Mouse (Mus musculus) cerebellum, adult 9-10 months (tissue): ENCODE data around the gene Kpna7.

Experiments
- DNase-seq: peaks from one replicate; pipeline ENCODE4 v3.0.0; 2022

Kpna7 gene

DNA sequence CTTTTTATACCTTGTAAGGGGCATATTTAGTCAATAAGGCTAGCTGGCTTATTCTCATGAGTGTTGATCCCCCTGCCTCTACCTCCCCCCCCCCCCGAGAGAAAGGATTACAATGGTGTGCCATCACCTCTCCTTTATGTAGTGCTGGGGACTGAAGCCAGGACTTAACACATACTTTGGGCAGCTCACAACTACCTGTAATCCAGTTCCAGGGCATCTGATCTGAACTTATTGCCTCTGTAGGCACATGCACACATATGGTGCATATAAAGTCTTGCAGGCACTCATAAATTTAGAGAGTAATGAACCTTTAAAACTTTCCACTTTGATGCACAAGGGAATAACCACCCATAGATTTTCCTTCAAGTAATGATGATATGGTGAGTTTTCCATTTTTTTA lies 69.6 kb downstream of the Kpna7 start:
- DNase-seq: no peak

DNA sequence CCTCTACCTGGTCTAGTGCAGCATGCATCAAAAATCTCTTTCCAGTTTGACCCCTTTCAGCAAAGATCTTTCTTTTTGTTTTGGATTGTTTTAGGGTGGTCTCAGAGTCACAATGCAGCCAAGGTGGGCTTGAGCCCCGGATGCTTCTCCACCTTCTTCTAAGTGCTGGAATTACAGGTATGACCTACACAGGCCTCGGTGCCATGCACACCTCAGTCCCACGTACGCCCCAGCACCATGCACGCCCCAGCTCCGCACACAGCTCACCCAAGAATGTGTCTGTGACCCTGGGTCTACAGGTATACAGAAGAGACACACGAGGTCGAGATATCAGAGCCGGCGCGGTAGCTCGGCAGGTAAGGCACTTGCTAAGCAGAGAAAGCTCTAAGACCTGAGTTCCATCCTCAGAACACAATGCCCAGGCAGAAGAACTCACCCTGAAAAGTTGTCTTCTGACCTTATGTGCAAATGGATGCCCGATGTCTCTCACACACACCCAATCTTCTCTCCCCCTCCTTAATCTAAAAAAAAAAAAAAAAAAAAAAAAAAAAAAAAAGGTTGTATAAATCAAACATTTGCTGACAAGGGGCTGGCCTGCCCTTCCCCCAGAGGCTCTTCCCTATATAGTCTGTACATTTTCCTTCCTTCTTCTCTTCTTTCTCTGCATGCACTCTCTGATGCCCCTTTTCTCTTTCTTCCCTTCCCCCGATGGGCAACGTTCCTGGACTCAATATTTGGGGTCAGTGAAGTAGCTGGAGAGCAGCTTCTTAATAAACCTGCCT lies 74.8 kb downstream of the Kpna7 start:
- no peak for DNase-seq

DNA sequence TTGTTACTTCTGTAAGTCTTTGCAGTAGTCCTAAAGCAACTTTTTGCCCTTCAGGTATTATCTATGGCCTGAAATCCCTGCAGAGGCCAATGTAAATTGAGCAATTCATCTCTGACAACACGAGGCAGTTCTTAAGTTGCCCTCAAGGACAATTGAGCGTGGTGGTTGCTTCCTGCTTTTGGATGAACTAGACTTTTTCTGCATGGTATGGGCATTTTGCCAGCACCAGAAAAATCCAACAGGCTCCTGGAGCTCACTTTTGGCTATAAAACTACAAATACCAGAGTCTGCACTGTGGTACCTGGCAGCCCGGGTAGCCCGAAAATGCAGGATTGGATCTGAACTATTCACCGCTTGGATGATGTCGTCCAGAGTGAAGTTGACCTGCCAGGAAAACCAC lies 78.2 kb downstream of the Kpna7 start:
- DNase-seq: no peak

DNA sequence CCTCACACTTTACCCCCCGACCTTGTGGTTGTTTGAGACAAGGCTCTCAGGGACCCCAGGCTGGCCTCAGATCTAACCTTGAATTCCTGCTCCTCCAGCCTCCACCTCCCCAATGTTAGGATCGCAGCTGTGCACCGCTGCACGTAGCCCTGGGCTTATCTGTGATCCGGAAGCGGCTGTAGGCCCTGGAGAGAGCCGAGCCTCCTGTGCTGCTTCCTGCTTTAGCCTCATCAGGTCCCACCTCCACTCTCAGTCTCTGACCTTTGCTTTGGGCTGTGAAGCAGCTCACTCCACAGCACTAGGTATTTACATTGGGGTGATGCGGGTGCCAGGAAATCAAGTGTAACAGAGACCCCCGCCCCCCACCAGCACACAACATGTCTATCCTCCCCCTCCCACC lies 79.3 kb downstream of the Kpna7 start:
- no peak for DNase-seq

DNA sequence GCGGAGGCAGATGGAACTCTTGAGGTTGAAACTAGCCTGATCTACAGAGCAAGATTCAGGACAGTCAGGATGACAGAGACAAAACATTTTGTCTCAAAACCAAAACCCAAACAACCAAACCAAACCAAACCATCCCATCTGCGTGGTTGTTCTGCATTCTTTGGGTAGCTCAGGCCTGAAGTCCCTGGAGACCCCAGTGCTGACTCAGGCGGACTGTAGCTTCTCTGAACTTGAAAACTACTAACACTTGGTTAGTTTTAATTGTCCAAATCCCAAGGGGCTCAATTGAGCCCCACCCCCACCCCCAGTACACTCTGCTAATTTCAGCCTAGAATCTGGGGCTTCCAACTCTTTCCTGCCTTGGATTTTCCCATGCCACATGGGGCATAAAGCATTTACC lies 80.5 kb downstream of the Kpna7 start:
- no peak for DNase-seq

DNA sequence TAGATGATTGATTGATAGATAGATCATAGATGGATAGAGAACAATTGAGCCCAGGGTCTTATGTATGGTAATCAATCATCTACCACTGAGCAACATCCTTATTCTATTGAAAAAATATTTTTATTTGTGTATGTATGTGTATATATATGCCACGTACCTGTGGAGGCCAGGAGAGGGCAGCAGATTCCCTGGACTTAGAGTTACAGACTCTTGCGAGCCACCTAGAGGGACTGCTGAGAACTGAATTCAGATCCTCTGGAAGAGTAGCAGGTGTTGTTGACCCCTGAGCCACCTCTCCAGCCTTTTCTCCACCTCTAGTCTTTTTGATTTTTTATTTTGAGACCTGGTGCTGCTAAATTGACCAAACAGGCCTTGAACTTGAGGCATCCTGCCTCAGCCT lies 85.3 kb downstream of the Kpna7 start:
- no peak for DNase-seq

DNA sequence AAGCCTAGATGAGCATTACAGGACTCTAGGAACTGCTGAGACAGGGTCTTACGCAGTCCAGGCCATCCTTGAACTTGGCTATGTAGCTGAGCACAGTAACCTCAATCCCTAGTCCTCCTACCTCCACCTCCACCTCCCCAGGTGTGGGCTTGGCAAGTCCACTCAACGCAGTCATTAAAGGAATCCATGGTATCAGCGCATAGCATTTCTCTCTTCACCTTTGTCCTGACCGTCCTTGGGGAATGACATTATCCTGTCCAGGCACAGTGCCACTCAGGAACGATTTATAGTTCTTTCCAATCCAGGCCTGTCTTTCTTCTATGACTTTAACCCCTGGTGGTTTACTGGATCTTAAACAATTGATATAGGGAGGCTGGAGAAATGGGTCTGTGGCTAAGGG lies 93.3 kb downstream of the Kpna7 start:
- no peak for DNase-seq

DNA sequence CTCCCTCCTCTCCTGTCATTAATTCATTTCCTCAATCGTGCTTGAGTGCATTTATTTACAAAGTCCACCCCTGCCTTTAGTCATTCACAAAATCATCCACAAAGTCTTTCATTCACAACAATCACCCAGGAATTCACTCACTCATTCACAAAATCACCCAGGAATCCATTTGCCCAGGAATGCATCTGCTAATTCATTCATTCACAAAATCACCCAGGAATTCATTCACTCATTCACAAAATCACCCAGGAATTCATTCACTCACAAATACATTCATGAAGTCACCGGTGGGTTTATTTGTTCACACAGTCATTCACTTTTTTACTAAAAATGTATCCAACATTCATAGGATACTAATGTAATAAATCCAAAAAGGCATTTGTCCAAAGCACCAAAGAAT lies 93.8 kb downstream of the Kpna7 start:
- DNase-seq: no peak

DNA sequence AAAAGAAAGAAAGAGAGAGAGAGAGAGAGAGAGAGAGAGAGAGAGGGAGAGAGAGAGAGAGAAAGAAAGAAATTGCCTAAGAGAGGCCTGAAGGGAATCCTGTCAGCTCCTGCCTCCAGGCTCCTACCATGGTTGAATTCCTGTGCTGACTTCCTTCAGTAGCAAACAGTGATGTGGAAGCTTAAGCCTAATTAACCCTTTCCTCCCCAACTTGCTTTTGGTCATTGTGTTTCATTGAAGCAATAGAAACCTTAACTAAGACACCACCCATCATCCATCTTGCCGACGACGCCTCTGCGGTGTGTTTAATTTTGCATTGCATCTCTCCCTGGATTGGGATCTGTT lies 94.8 kb downstream of the Kpna7 start:
- DNase-seq: no peak

DNA sequence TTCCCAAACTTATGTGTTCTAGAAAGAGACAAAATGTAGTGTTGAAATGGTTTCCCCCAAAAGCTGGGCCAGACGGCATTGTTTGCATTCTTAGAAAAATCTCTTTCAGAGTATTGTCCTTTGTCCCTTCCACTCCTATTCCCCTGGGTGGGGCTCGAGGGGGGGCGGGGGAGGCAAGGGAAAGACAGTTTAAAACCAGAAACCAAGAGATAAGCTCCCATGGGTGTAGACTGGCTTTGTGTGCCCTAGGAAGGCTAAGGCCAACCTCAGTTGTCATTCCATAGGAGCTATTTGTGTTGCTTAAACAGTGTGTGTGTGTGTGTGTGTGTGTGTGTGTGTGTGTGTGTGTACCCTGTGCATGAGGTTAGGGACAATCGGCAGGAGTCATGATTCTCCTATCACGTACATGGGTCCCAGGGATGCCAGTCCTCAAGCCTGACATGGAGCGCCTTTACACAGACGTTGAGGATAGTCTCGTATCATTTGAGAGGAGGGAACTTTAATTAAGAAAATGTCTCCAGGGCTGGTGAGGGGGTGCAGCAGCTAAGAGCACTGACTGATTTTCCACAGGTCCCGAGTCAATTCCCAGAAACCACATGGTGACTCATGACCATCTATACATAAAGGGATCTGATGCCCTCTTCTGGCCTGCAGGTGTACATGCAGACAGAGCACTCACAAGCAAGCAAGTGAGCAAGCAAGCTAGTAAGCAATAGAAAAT lies 95.3 kb downstream of the Kpna7 start:
- DNase-seq: peak; percentile 65

DNA sequence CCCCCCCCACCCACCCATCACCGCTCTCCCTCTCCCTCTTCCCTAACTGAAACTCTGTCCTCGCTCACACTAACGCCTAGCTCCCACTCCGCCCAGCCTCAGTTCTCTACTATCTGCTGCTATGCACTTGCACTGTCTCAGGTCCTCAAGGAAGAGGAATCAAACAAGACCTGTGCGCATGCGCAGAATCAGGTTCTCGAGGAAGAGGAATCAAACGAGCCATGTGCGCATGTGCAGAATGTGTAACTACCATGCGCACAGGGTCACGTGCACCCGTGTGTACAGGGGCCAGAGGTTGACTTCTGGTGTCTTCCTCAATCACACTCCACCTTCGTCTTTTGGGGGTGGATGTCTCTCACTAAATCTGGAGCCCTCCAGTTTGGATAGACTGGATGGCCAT lies 96.3 kb downstream of the Kpna7 start:
- no peak for DNase-seq

DNA sequence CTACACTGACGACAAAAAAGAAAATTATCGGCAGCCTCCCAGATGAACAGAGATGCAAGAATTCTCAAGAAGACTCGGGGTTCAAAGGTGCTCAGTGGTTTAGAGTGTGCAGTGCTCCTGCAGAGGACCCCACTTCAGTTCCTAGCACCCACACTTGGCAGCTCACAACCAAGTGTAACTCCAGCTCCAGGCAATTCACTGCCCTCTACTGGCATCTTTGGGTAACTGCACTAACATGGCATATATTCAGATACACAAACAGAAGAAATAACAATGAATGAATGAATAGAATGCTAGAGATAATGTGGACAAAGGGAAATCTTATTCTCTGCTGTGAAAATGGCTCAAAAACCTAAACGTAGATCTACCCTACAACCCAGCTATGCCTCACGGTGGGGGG lies 99.0 kb downstream of the Kpna7 start:
- no peak for DNase-seq

DNA sequence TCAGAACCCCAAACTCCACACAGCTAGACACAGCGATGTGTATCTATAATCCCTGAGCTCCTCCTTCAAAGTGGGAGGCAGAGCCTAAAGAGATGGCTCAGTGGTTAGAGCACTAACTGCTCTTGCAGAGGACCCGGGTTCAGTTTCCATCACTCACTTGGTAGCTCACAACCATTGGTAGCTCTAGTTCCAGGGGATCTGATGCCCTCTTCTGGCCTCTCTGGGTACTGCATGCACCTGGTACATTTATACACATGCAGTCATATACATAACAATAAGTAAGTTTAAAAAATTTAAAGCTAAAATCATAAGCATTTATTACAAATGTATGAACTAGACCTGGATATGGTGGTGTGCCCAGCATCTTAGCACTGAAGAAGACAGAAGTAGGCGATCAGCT lies 100.6 kb downstream of the Kpna7 start:
- no peak for DNase-seq

DNA sequence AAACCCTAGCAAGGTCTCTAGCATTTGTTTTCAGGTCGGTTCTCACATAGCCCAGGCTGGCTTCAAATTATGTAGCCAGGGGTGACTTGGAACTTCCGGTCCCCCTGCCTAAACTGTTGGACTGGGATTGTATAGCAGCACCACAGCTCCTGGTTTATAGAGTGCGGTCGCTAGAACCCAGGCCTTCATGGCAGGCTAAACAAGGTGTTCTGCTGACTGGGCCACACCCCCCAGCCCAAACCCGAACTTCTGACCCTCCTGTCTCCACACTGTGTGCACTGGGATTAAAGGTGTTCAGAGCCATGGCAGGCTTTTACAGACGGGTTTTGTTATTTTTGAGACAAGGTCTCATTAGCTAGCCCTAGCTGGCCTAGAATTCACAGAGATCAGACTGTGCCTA lies 104.7 kb downstream of the Kpna7 start:
- DNase-seq: no peak

DNA sequence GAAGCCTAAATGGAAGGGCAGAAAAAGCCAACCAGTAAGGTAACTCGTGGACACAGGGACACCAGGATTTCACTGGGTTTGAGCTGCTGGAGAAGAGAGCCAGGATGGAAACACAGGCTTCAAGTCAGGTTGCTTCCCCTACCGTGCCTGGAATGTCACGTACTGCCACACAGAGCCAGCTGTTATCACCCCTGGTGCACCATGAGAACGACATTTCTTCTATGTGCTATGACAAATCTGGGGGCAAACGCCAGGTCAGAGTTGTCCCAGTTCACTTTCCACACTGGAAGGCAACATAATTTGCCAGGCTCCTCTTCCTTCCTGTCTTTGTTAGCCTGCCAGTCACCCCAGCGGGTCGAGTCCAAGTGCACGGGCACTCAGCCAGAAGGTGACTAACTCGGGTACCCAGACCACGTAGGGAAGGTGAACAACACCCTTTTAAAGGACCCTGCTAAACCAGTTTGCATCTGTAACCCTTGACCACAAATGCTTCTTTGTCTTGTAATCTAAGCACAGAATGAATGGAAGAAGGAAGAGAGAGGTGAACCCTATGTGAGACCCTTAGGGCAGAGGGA lies 105.2 kb downstream of the Kpna7 start:
- DNase-seq: no peak

DNA sequence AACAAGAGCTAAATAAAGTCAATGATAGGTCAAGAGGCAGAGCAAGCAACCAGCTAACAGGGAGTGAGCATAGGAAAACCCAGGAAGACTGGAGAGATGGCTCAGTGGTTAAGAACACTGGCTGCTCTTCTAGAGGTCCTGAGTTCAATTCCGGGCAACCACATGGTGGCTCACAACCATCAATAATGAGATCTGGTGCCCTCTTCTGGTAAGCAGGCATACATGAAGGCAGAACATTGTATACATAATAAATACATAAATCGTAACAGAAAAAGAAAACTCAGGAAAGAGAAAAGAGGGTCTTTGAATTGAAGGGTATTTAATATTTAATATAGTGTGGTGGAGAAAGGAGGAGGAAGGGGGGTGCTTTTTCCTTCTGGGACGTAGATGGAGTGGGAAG lies 112.6 kb downstream of the Kpna7 start:
- no peak for DNase-seq

DNA sequence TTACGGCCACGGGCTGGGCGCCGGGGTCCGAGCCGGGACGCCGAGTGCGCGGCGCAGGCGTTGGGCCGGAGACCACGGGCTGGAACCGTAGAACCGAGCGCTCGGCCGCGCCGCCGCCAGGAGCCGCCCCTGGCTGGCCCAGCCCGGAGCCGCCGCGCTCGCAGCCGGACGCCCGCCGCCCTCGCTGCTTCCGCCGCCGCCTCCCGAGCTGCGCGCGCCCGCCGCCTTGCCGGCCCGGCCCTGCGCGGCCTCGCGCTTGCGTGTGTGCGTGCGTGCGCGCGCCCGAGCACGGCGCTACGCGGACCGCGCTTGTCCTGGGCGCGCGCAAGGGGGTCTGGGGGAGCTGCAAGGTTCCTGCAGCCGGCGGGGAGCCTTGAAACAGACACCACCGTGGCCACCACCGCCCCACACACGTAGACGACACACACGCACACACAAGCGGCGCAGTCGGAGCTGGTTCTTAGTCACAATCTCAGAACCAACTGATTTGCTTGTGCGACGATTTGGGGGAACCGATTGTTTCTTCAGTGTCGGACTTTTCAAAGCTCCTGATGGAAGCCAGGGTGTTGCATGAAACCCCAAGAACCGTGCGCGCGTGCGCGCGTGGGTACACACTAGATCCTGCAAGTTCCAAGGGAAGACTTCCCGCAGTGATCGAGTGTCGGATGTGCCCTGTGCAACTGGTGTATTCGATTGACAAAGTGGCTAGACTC lies 118.0 kb downstream of the Kpna7 start, which contains the start of gene Smurf1:
TSS of gene Smurf1 (minus strand) at position 209 of the 713 bp plus-strand sequence.
- DNase-seq: peak; percentile 79

DNA sequence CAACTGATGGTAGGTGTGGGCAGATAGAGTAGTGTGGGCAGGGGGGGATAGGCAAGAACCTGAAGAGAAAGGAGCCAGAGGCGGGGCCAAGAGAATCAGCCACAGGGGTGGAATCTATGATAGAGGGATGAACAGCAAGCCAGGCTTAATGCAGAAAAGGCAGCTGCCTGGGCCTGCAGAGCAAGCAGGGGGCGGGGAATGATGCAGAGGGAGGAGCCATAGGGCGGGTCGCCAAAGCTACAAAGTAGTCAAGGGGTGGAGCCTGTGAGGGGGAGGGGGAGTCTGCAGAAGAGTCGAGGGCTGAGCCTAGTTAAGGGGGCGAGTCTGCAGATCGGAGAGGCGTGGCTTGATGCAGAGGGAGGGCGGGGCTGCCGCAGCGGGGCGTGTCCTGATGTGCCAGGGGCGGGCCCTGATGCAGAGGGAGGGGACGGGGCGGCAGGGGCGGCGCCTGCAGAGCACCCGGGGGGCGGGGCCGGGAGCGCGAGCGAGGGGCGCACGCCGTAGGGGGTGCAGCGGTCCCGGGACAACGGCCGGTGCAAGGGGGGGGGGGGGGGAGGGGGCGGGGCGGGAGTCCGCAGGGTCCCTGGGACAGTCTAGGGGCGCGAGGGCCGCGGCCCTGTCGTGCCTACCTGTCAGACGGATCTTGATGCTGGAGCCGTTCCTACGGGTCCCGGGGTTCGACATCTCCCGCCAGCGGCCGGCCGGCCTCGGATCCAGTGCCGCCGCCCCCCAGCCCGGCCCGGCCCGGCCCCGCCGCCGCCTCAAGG lies 118.8 kb downstream of the Kpna7 start:
- DNase-seq: peak; percentile 86

DNA sequence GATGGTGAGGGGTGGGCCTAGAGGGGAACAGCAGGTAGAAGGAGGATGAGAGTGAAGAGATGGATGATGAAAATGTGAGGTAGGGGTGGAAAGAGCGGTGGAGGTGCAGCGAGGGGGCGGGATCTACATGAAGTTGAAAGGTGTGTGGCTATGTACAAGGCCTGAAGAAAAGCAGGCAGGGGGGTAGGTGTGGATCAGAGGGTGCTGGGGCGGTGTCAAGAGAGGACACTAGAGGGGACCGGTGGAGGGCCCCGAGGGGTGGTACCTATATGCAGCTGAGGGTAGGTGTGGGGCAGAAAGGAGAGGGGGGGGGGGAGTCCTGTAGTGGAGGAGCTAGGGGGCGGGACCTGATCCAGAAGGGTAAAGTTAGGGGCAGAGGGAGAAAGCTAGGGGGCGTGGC lies 119.4 kb downstream of the Kpna7 start:
- DNase-seq: no peak

DNA sequence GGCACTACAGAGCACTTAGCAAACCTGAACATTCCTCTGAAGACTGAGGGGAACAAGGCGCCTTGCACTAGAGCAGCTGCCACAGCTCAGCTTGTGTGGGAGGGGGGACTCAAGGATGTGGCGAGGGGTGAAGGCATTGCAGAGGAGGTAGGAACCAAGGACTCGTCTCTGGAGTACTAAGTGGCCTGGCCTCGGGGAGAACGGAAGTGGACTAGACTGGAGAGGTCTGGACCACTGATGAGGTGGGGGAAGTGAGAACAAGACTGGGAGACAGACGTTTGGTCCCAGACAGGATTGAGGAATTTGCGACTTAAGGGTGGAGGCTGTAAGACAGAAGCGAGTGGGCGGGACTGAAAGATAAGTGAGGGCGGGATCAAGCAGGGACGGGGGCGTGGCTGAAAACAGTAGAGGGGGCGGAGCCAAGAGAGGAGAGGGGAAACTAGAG lies 120.0 kb downstream of the Kpna7 start:
- DNase-seq: peak; percentile 69

DNA sequence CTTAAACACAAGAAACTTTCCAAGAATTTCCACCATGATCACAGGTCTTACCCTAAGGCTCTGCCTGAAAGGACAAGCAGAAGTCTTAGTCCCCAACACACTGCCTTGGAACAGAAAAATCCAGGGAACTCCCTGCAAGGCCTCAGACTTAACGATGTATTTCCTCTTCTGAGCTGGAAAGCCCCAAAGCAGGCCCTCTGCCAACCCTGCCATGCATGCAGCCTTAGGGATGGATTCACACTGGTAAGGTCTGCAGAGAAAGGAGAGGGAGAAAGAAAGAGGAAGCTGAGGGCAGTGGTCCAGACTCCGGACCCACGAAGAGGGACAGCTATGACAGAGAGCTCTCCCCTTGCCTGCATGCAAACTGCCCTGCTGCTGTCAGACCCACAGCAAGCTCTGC lies 120.4 kb downstream of the Kpna7 start:
- no peak for DNase-seq

DNA sequence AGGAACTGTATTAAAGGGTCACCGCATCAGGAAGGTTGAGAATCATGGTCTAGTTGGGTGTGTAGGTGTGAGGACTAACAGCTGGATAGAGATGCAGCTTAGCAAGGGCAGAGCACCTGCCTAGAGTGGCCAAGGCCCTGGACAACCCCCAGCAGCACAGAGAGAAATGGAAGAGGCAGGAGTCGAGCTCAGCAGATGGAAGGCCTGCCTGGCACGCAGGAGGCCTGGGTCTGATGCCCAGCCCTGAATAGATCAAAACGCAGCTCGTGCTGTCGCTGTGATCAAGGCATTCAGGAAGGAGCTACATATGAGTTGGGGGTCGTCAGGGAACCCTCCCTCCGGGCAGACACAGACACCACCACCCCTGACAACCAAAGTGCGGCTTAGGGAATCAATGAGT lies 125.6 kb downstream of the Kpna7 start:
- no peak for DNase-seq

DNA sequence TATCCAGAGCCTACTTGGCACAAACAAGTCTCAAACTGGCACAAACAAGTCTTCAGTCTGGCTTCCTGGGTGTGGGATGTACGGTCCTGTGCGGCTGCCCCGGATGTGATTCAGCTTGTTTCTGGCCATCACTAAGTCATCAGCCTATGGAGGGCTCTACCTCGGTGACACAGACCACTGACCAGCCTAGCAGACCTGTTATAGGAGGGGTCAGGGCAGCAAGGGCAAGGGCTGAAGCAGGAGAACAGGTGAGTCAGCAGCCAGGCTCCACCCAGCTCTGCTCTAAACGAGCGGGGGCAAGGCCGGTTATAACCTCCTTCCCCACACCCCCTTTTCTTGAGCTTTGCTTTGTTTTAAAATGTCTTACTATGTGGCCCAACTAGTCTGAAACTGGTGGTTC lies 129.4 kb downstream of the Kpna7 start:
- no peak for DNase-seq
